Mouse (Mus musculus): Measurements from ENCODE around the gene H2-T24.

Gene H2-T24

GRCm38 (mm10) chr17:36022098-36022497 lies 1.7 kb upstream of the H2-T24 start:
- no peak for TF ChIP-seq GATA4 (IDR thresholded peaks at IDR 0.05; ENCODE audit: insufficient replicate concordance, low read length)

- no peak for TF ChIP-seq GATA4 (IDR thresholded peaks at IDR 0.05; ENCODE audit: insufficient replicate concordance, low read length)
Measured at GRCm38 (mm10) chr17:36021309-36021708, 949 bp upstream of the H2-T24 start.

- no peak for TF ChIP-seq GATA4 (IDR thresholded peaks at IDR 0.05; ENCODE audit: insufficient replicate concordance, low read length)
Measured at GRCm38 (mm10) chr17:36019519-36019918, 841 bp downstream of the H2-T24 start.

GRCm38 (mm10) chr17:36018979-36019378 lies 1.4 kb downstream of the H2-T24 start:
- peak; percentile 92 for TF ChIP-seq GATA4 (IDR thresholded peaks at IDR 0.05; ENCODE audit: insufficient replicate concordance, low read length)

GRCm38 (mm10) chr17:36017046-36017445 lies 3.3 kb downstream of the H2-T24 start:
- TF ChIP-seq GATA4 (IDR thresholded peaks at IDR 0.05; ENCODE audit: insufficient replicate concordance, low read length), result no peak

- TF ChIP-seq GATA4 (IDR thresholded peaks at IDR 0.05; ENCODE audit: insufficient replicate concordance, low read length), result no peak
Measured at GRCm38 (mm10) chr17:36014977-36015376, 5.4 kb downstream of the H2-T24 start.

- TF ChIP-seq GATA4 (IDR thresholded peaks at IDR 0.05; ENCODE audit: insufficient replicate concordance, low read length), result no peak
Measured at GRCm38 (mm10) chr17:36003331-36003730, 17.0 kb downstream of the H2-T24 start.

GRCm38 (mm10) chr17:36001966-36002365 lies 18.4 kb downstream of the H2-T24 start:
- no peak for TF ChIP-seq GATA4 (IDR thresholded peaks at IDR 0.05; ENCODE audit: insufficient replicate concordance, low read length)

GRCm38 (mm10) chr17:36001121-36001897 lies 19.1 kb downstream of the H2-T24 start:
- TF ChIP-seq GATA4 (IDR thresholded peaks at IDR 0.05; ENCODE audit: insufficient replicate concordance, low read length), result no peak

- no peak for TF ChIP-seq GATA4 (IDR thresholded peaks at IDR 0.05; ENCODE audit: insufficient replicate concordance, low read length)
Measured at GRCm38 (mm10) chr17:36000349-36000748, 20.0 kb downstream of the H2-T24 start.

GRCm38 (mm10) chr17:35999356-35999755 lies 21.0 kb downstream of the H2-T24 start:
- TF ChIP-seq GATA4 (IDR thresholded peaks at IDR 0.05; ENCODE audit: insufficient replicate concordance, low read length), result no peak

GRCm38 (mm10) chr17:35998545-35999305 lies 21.6 kb downstream of the H2-T24 start:
- TF ChIP-seq GATA4 (IDR thresholded peaks at IDR 0.05; ENCODE audit: insufficient replicate concordance, low read length), result no peak

- peak; percentile 63; the same call in 1 of the 2 replicates for TF ChIP-seq GATA4 (IDR thresholded peaks at IDR 0.05; ENCODE audit: insufficient replicate concordance, low read length)
Measured at GRCm38 (mm10) chr17:35997713-35998510, 22.4 kb downstream of the H2-T24 start.

- TF ChIP-seq GATA4 (IDR thresholded peaks at IDR 0.05; ENCODE audit: insufficient replicate concordance, low read length), result no peak
Measured at GRCm38 (mm10) chr17:35996949-35997348, 23.4 kb downstream of the H2-T24 start.

GRCm38 (mm10) chr17:35994879-35995240 lies 25.5 kb downstream of the H2-T24 start:
- TF ChIP-seq GATA4 (IDR thresholded peaks at IDR 0.05; ENCODE audit: insufficient replicate concordance, low read length), result no peak
